Mouse (Mus musculus) erythroblast, embryonic 14.5 days (primary cell): ENCODE results near the gene Gbx1. TPM values are rescaled to one million over a fixed set of nuclear protein-coding genes. Genes with fewer than 3 reads are reported as not detected.
A peak's percentile ranks its signal among the peaks of the same experiment; 100 is the strongest.

Source experiments
- H3K27me3 ChIP-seq: 2 replicates; pipeline ENCODE4 v1.6.1; 2012; ENCODE audit warnings: inconsistent platforms; ENCODE audit not compliant: control insufficient read depth
- H3K36me3 ChIP-seq: 2 replicates; pipeline ENCODE4 v1.6.1; 2012; ENCODE audit warnings: mild to moderate bottlenecking, inconsistent platforms; ENCODE audit not compliant: control insufficient read depth
- H3K4me1 ChIP-seq: 2 replicates; pipeline ENCODE4 v1.6.1; 2012; ENCODE audit warnings: inconsistent platforms; ENCODE audit not compliant: control insufficient read depth
- H3K4me3 ChIP-seq: replicated peaks from 2 replicates; pipeline ENCODE3; 2012; ENCODE audit warnings: moderate library complexity, mild to moderate bottlenecking, inconsistent platforms
- H3K9me3 ChIP-seq: 2 replicates; pipeline ENCODE4 v1.6.1; 2012; ENCODE audit warnings: low read length, inconsistent platforms, mixed read lengths; ENCODE audit not compliant: control insufficient read depth
- GATA1 ChIP-seq: IDR thresholded peaks from 2 replicates; pipeline ENCODE4 v1.6.1; 2012; ENCODE audit warnings: low read length, inconsistent platforms, mixed read lengths
- TAL1 ChIP-seq: IDR thresholded peaks from 3 replicates; pipeline ENCODE4 v1.6.1; 2012; ENCODE audit warnings: low read length, inconsistent platforms, mixed read lengths
- polyA plus RNA-seq: library from polyadenylated mRNA; stranded (reverse); fragments of >175 nt; gene quantifications from 2 replicates; pipeline ENCODE4 v1.2.3, GENCODE M21; 2012

Gbx1 gene
- polyA plus RNA-seq, 1 experiment, result not detected

GRCm38 (mm10) chr5:24541144-24541569, 14.2 kb upstream of the Gbx1 start:
- Histone ChIP-seq H3K9me3 (no peaks in the 10 kb centered on the region), H3K4me3 (no peak overlapping the region), H3K4me1 (no peaks in the 10 kb centered on the region), H3K27me3 (peaks cover 9% of the 10 kb centered on the region), H3K36me3 (no peaks in the 10 kb centered on the region)
- TF ChIP-seq GATA1, result no peak
- no peak for TF ChIP-seq TAL1

GRCm38 (mm10) chr5:24540387-24541143, 13.6 kb upstream of the Gbx1 start, which contains the start of gene Asb10:
Asb10 (minus strand) TSS chr5:24540978.
- Histone ChIP-seq H3K36me3 (no peaks in the 10 kb centered on the region), H3K4me1 (no peaks in the 10 kb centered on the region), H3K27me3 (peaks cover 9% of the 10 kb centered on the region), H3K9me3 (no peaks in the 10 kb centered on the region), H3K4me3 (no peak within 1 kb of the TSS)
- TF ChIP-seq TAL1, result no peak
- no peak for TF ChIP-seq GATA1

- H3K36me3 ChIP-seq, result no peaks in the 10 kb centered on the region
- H3K27me3 ChIP-seq, result peaks cover 9% of the 10 kb centered on the region
- no peaks in the 10 kb centered on the region for H3K9me3 ChIP-seq
- no peak overlapping the region for H3K4me3 ChIP-seq
- 0 out of 3 replicates have a peak, but pooled peaks have one; percentile 12 for TF ChIP-seq TAL1
- no peak for TF ChIP-seq GATA1
- no peaks in the 10 kb centered on the region for H3K4me1 ChIP-seq
Measured at GRCm38 (mm10) chr5:24539571-24540296, 12.7 kb upstream of the Gbx1 start.

- TF ChIP-seq TAL1 (no peak), GATA1 (no peak)
- Histone ChIP-seq H3K9me3 (no peaks in the 10 kb centered on the region), H3K36me3 (no peaks in the 10 kb centered on the region), H3K27me3 (peaks cover 12% of the 10 kb centered on the region), H3K4me1 (no peaks in the 10 kb centered on the region), H3K4me3 (no peak overlapping the region)
Measured at GRCm38 (mm10) chr5:24537618-24538017, 10.6 kb upstream of the Gbx1 start.

GRCm38 (mm10) chr5:24536511-24536910, 9.5 kb upstream of the Gbx1 start:
- Histone ChIP-seq H3K27me3 (peaks cover 16% of the 10 kb centered on the region), H3K36me3 (no peaks in the 10 kb centered on the region), H3K4me1 (no peaks in the 10 kb centered on the region), H3K9me3 (no peaks in the 10 kb centered on the region), H3K4me3 (no peak overlapping the region)
- TF ChIP-seq GATA1 (no peak), TAL1 (no peak)

GRCm38 (mm10) chr5:24535731-24536130, 8.7 kb upstream of the Gbx1 start:
- H3K4me1 ChIP-seq, result no peaks in the 10 kb centered on the region
- no peak for TF ChIP-seq TAL1
- H3K36me3 ChIP-seq, result no peaks in the 10 kb centered on the region
- no peak overlapping the region for H3K4me3 ChIP-seq
- H3K9me3 ChIP-seq, result no peaks in the 10 kb centered on the region
- H3K27me3 ChIP-seq, result peaks cover 20% of the 10 kb centered on the region

- no peaks in the 10 kb centered on the region for H3K36me3 ChIP-seq
- no peak overlapping the region for H3K4me3 ChIP-seq
- H3K4me1 ChIP-seq, result no peaks in the 10 kb centered on the region
- no peaks in the 10 kb centered on the region for H3K9me3 ChIP-seq
- peaks cover 25% of the 10 kb centered on the region for H3K27me3 ChIP-seq
- TF ChIP-seq GATA1 (no peak), TAL1 (no peak)
Measured at GRCm38 (mm10) chr5:24534292-24534691, 7.3 kb upstream of the Gbx1 start.

GRCm38 (mm10) chr5:24533391-24533790, 6.4 kb upstream of the Gbx1 start:
- peaks cover 34% of the 10 kb centered on the region for H3K27me3 ChIP-seq
- no peak for TF ChIP-seq GATA1
- no peak for TF ChIP-seq TAL1

GRCm38 (mm10) chr5:24530042-24530689, 3.2 kb upstream of the Gbx1 start:
- Histone ChIP-seq H3K27me3 (peaks cover 61% of the 10 kb centered on the region), H3K4me3 (no peak overlapping the region), H3K36me3 (no peaks in the 10 kb centered on the region), H3K4me1 (no peaks in the 10 kb centered on the region), H3K9me3 (no peaks in the 10 kb centered on the region; the same call in 1 of the 2 replicates)
- TF ChIP-seq TAL1, result no peak

More at GRCm38 (mm10) chr5:24533391-24533790, 6.4 kb upstream of the Gbx1 start:
- Histone ChIP-seq H3K4me1 (no peaks in the 10 kb centered on the region), H3K36me3 (no peaks in the 10 kb centered on the region), H3K4me3 (no peak overlapping the region), H3K9me3 (no peaks in the 10 kb centered on the region)
